Mouse (Mus musculus): ENCODE data around the gene Apc2.

Gene Apc2

DNA sequence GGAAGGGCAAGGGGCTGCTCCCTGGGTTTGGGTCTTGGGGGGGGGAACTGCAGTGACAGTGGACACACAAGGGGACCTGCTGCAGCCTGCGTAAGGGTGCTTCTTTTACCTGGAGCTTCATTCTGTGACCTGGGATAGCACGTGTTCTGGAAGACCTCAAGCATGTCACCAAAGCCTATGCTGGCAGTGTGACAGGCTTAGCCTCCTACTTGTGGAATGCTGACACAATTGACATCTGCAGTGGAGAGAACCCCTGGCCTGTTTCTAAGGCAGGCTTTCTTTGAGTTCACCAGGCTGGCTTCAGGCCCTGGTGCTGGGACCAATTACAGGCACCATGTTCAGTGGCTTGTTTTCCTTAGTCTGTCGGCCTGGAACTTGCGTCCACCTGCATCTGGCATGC is 1.5 kb upstream of the Apc2 start:
- no peak for DNase-seq (ENCODE audit: low spot score)

DNA sequence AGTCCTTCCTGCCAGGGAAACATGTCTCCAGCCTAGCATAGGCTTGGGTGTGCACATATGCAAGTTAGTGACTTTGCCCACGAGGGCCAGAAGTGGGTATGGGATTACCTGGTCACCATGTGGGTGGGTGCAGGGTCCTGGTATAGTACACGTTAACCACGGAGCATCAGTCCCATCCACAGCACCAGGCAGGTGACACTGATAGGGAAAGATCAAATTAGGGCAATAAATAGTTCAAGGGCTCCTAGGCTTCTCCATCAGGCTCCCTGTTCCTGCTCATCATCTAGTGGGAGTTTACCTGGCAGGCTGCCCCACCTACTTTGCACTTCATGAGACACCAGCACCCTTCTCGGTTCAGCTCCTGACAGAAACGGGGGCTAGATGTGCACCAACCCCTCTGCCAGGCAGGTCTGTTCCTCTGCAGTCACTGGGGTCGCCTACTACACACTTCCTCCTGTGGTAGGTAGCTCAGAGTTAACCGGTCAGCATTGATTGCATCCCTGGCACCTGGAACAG is 931 bp upstream of the Apc2 start:
- DNase-seq (ENCODE audit: low spot score): no peak

DNA sequence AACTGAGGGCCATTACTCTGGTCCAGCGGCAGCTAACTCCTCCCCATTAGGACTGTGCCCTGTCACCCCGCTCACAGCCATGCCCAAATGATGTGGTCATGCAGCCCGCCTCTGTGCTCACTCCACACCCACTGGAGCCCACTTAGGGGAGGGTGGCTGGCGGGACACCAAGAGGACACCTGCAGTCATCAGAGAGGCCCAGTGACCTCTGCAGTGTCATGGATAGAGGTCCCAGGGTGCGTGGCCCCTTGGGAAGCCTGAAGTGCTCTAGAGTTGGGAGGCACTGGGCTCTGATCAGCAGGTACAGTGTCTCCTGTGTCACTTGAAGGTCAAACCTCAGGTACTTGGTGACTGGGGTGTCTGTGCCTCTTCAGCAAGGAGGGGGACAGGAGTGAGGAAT is 1.0 kb downstream of the Apc2 start:
- no peak for DNase-seq (ENCODE audit: low spot score)

- DNase-seq (ENCODE audit: low spot score): no peak
These were observed 1.9 kb downstream of the Apc2 start for GRCm38 (mm10) chr10:80297526-80298133.

DNA sequence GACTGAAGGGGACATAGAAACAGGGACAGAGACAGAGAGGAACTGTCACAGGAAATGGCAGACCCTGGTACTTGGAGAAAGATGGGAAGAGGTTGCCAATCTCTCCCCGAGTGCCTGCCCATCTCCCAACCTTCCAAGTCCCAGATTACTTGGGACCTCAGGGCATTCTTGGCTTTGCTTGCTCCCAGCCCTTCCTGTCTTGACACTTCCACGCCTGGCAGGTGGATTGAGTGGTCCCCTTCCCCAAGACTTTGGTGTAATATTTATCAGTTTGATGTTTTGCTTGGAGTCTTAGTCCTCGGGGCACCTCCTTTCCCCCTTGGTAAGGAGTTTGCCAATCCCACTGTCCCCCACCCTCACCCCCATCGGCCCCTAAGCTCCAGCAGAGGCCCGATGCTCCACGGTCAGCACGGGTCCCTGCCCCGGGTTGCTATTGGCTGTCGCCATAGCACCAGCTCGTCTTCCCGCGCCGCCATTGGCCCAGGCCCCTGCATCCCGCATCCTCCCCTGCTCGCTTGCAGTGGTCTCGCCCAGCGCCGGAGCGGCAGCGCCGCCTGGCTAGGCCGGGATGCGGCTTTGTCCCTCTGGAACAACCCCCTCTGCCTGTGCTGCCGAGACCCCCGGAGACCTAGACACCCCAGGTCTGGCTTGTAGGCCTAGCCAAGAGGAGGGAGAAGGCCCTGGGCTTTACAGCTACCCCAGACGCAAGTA is 2.9 kb downstream of the Apc2 start:
- DNase-seq (ENCODE audit: low spot score): no peak

DNA sequence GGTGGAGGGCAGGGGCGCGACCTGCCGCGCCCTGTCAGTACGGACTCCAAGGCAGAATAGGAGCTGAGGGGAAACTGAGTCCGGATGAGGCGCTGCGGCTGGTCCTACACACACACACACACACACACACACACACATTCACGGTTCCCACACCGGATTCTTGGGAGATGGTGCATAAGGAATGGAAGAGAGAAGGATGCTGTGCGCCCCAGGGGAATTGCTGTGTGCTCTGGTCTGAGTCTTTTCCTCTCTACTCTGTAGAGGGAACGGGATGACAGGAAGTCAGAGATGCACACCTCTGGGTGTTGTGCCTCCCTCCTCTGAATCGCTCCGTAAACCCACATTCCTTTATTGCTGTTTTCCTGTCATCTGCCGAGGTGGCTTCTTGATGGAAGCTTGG is 3.5 kb downstream of the Apc2 start:
- no peak for DNase-seq (ENCODE audit: low spot score)

GRCm38 (mm10) chr10:80299824-80300223 is 4.0 kb downstream of the Apc2 start:
- no peak for DNase-seq (ENCODE audit: low spot score)

GRCm38 (mm10) chr10:80300672-80301181 is 5.0 kb downstream of the Apc2 start:
- DNase-seq (ENCODE audit: low spot score): no peak

- DNase-seq (ENCODE audit: low spot score): no peak
These were observed 5.7 kb downstream of the Apc2 start for GRCm38 (mm10) chr10:80301256-80302081.

DNA sequence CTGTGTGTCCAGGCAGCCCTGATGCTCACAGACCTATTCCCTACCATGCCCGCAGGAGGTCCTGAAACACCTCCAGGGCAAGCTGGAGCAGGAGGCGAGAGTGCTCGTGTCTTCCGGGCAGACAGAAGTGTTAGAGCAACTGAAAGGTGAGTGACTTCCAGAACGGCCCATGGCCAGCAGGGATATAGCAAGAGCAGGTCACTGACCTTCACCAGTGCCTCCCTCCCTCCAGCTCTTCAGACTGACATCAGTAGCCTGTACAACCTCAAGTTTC is 6.2 kb downstream of the Apc2 start:
- no peak for DNase-seq (ENCODE audit: low spot score)

DNA sequence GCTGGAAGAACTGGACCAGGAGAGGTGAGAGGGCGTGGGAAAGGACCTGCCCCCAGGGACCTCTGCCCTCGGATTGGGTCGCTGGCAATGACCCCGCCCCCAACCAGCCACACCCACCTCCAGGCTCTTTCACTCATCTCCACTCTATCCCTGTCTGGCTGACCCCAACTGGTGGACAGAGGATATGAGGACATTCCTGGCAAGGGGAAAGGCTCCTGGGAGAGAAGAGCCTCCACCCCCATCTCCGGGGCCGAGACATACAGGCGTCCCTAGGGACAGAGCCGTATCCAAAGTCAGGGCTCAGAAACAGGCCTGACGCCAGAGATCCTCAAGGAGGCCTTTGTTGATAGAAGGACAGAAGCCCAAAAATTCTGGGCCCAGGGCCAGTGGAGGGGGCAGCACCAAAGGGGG is 6.7 kb downstream of the Apc2 start:
- DNase-seq (ENCODE audit: low spot score): no peak

GRCm38 (mm10) chr10:80304458-80304857 is 8.7 kb downstream of the Apc2 start:
- DNase-seq (ENCODE audit: low spot score): no peak

DNA sequence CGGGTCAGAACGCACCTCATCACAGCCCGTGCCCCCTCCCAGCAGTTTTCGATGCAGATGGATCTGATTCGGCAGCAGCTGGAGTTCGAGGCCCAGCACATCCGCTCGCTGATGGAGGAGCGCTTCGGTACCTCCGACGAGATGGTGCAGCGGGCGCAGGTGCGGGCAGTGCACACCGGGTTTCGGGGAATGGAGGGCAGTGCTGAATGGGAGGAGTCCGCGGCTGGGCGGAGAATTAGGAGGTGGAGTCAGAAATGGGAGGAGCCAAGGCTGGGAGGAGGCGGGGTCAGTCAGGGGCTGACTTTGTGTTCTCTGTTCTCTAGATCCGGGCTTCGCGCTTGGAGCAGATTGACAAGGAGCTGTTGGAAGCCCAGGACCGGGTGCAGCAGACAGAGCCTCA is 9.1 kb downstream of the Apc2 start:
- no peak for DNase-seq (ENCODE audit: low spot score)

DNA sequence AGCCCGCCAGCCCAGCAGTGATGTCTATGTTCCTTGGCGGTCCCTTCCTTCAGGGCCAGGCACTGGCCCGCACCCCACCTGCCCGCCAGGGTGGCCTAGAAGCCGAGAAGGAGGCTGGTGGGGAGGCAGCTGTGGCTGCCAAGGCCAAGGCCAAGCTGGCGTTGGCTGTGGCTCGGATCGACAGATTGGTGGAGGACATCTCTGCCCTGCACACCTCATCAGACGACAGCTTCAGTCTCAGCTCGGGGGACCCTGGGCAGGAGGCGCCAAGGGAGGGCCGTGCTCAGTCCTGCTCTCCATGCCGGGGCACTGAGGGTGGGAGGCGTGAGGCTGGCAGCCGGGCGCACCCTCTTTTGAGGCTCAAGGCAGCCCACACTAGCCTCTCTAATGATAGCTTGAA is 15.8 kb downstream of the Apc2 start:
- DNase-seq (ENCODE audit: low spot score): no peak

GRCm38 (mm10) chr10:80312586-80313504 is 17.1 kb downstream of the Apc2 start:
- DNase-seq (ENCODE audit: low spot score): no peak

DNA sequence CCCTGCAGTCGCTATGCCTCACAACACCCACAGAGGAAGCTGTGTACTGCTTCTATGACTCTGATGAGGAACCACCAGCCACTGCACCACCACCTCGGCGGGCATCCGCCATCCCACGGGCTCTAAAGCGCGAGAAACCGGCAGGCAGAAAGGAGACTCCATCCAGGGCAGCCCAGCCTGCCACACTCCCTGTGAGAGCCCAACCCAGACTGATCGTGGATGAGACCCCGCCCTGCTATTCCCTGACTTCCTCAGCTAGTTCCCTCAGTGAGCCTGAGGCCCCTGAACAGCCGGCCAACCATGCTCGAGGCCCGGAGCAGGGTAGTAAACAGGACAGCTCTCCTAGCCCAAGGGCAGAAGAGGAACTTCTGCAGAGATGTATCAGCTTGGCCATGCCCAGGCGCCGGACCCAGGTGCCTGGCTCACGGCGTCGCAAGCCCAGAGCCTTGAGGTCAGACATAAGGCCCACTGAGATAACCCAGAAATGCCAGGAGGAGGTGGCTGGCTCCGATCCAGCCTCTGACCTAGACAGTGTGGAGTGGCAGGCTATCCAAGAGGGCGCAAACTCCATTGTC is 17.9 kb downstream of the Apc2 start:
- no peak for DNase-seq (ENCODE audit: low spot score)

GRCm38 (mm10) chr10:80314494-80315001 is 18.8 kb downstream of the Apc2 start:
- no peak for DNase-seq (ENCODE audit: low spot score)

GRCm38 (mm10) chr10:80315315-80315714 is 19.5 kb downstream of the Apc2 start:
- DNase-seq (ENCODE audit: low spot score): no peak

- DNase-seq (ENCODE audit: low spot score): no peak
These were observed 20.6 kb downstream of the Apc2 start for GRCm38 (mm10) chr10:80316359-80316781.

- DNase-seq (ENCODE audit: low spot score): no peak
These were observed 21.2 kb downstream of the Apc2 start for GRCm38 (mm10) chr10:80317011-80317410.

GRCm38 (mm10) chr10:80320340-80320760 is 24.6 kb downstream of the Apc2 start, which contains the start of gene 2310011J03Rik:
Gene 2310011J03Rik, minus strand, starts transcription at chr10:80320537.
- DNase-seq (ENCODE audit: low spot score): peak; percentile 78

Data from ovary, postnatal 10 days (tissue).